Mouse (Mus musculus): ENCODE measurements at regions not wholly inside any gene's neighbourhood (a gene's known extent, or its start where the extent isn't known, plus 50 kb on each side); places are given as distances from the start of the nearest gene placed in this dataset.

DNA sequence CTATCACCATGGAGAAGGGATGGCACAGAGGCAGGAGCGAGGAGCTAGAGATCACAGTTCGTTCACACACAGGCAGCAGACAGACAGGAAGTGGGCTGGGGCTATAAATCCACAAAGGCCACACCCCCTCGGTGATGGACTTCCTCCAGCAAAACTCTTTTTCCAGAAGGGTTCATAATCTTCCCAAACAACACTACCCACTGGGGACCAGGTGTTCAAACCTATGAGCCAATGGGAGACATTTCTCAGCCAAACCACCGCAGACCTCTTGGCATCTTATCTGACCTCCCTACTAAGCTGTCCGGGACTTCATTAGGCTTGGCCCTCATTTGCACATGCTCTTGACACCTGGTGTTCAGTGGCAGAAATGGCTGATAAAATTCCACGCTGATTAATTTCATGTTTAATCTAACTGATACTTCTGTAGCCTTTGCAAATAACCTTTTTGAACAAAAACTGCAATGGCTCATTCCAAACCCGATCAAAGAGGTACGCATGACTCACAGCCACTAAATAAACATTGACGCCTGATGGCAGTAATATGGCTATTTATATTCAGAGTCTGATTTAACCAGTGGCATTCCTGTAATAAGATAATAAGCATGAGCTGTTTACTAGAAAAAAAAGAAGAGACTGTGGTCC, 131.0 kb upstream of the Egln3 start:
- WGBS, result 31% methylated on average over 9 of the region's 9 CpGs
- peak in 1 of 2 experiments; percentile 13 for DNase-seq
- no peaks in the 10 kb centered on the region for H3K79me2 ChIP-seq (replicated peaks; ENCODE audit: control insufficient read depth, insufficient read depth, low read length)
- no peak for TF ChIP-seq POLR2A (IDR thresholded peaks at IDR 0.05; ENCODE audit: insufficient read depth, low read depth, low read length)
- TF ChIP-seq EP300 (IDR thresholded peaks at IDR 0.05; ENCODE audit: insufficient read depth, low read depth, low read length), result no peak
- no peak for TF ChIP-seq CTCF (IDR thresholded peaks at IDR 0.05)
- H3K4me3 ChIP-seq, result no peak overlapping the region
- intact Hi-C loops (cut with DNase I), result no loop called here
- H3K27me3 ChIP-seq (ENCODE audit: control insufficient read depth, insufficient read depth, low read length), result no peaks in the 10 kb centered on the region
- no peaks in the 10 kb centered on the region for H3K36me3 ChIP-seq (ENCODE audit: control insufficient read depth, insufficient read depth, low read length)
- H3K4me1 ChIP-seq (ENCODE audit: control insufficient read depth, insufficient read depth, low read length), result no peaks in the 10 kb centered on the region; the same call in 1 of the 2 replicates
- no peak overlapping the region for H3K9ac ChIP-seq (ENCODE audit: low read depth, low read length)
- H3K27ac ChIP-seq, result no peak overlapping the region

DNA sequence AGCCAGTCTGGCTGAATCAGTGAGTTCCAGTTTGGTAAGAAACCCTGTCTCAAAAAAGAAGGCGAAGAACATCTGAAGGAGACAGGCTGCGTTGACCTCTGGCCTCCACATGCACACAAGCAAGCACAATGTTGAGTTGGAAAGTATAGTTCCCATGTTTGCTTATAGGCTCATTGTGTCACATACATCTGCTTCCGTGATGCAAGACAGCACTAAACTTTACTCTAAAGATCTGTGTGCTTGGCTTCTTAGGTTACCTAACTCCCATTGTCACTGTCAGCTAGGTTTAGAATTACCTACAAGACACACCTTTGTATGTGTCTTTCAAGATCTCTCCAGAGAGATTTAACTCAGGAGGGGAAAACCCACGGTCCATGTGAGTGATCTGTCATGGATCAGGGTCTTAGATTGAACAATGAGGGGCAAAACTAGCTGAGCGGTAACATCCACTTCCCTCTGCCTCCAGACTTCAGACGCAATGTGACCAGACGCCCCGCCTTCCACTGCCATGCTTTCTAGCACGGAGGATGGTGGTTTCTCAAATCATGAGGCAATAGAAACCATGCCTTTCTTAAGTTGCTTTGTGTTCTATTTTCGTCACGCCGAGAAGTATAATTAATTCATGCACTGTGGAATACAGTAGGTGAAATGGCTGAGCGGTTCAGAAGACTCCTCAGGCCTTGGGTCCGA, 130.1 kb upstream of the Egln3 start:
- 92% methylated on average over 14 of the region's 14 CpGs for WGBS
- no peak overlapping the region for H3K27ac ChIP-seq
- no peak for TF ChIP-seq POLR2A (IDR thresholded peaks at IDR 0.05; ENCODE audit: insufficient read depth, low read depth, low read length)
- TF ChIP-seq EP300 (IDR thresholded peaks at IDR 0.05; ENCODE audit: insufficient read depth, low read depth, low read length), result no peak
- TF ChIP-seq CTCF (IDR thresholded peaks at IDR 0.05), result no peak
- no peaks in the 10 kb centered on the region for H3K36me3 ChIP-seq (ENCODE audit: control insufficient read depth, insufficient read depth, low read length)
- H3K79me2 ChIP-seq (replicated peaks; ENCODE audit: control insufficient read depth, insufficient read depth, low read length), result no peaks in the 10 kb centered on the region
- H3K9ac ChIP-seq (ENCODE audit: low read depth, low read length), result no peak overlapping the region
- H3K27me3 ChIP-seq (ENCODE audit: control insufficient read depth, insufficient read depth, low read length), result no peaks in the 10 kb centered on the region
- no peaks in the 10 kb centered on the region; the same call in 1 of the 2 replicates for H3K4me1 ChIP-seq (ENCODE audit: control insufficient read depth, insufficient read depth, low read length)
- no peak overlapping the region for H3K4me3 ChIP-seq
- DNase-seq, result no peak
- intact Hi-C loops (cut with DNase I), result no loop called here

DNA sequence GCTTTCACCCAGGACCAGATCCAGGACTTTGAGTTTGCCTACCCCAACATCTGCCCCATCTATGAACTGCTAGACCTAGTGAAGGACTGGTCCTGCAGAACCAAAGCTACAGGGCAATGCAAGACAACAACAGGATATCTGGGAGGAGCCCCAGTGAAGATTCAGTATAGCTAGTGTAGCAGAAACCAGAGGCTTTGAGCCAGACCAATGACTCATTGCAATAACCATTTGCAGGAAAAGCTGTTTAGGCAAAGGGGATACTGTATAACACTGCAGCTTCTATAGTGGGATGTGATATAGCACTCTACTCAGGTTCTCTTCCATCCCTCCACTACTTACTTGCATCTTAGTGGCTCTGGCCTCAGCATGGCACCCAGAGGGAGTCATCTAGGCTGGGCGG, 123.8 kb upstream of the Egln3 start:
- H3K36me3 ChIP-seq (ENCODE audit: control insufficient read depth, insufficient read depth, low read length), result no peaks in the 10 kb centered on the region
- no peaks in the 10 kb centered on the region for H3K4me1 ChIP-seq (ENCODE audit: control insufficient read depth, insufficient read depth, low read length)
- no peaks in the 10 kb centered on the region for H3K79me2 ChIP-seq (replicated peaks; ENCODE audit: control insufficient read depth, insufficient read depth, low read length)
- TF ChIP-seq CTCF (IDR thresholded peaks at IDR 0.05), result no peak
- no peak for TF ChIP-seq EP300 (IDR thresholded peaks at IDR 0.05; ENCODE audit: insufficient read depth, low read depth, low read length)
- TF ChIP-seq POLR2A (IDR thresholded peaks at IDR 0.05; ENCODE audit: insufficient read depth, low read depth, low read length), result no peak
- WGBS, result 53% methylated on average over 1 of the region's 1 CpGs
- no peak overlapping the region for H3K9ac ChIP-seq (ENCODE audit: low read depth, low read length)
- H3K27me3 ChIP-seq (ENCODE audit: control insufficient read depth, insufficient read depth, low read length), result no peaks in the 10 kb centered on the region
- no peak for DNase-seq
- intact Hi-C loops (cut with DNase I), result no loop called here
- H3K4me3 ChIP-seq, result no peak overlapping the region
- no peak overlapping the region for H3K27ac ChIP-seq

DNA sequence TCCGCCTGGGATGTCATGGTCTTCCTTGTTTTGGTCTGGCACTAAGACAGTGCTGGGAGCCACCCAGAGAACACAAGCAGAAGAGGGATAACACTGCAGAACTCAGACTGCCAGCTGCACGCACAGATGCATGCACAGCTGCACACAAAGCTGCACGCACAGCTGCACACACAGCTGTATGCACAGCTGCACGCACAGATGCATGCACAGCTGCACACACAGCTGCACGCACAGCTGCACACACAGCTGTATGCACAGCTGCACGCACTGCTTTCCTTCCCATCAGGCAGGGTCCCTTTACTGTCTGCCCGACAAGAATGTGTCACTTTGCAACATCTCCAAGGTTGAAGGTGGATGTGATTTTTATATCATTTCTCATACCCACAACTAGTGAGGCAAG, 122.9 kb upstream of the Egln3 start:
- Histone ChIP-seq H3K9ac (ENCODE audit: low read depth, low read length) (no peak overlapping the region), H3K36me3 (ENCODE audit: control insufficient read depth, insufficient read depth, low read length) (no peaks in the 10 kb centered on the region), H3K27ac (no peak overlapping the region), H3K4me3 (no peak overlapping the region), H3K79me2 (replicated peaks; ENCODE audit: control insufficient read depth, insufficient read depth, low read length) (no peaks in the 10 kb centered on the region), H3K4me1 (ENCODE audit: control insufficient read depth, insufficient read depth, low read length) (no peaks in the 10 kb centered on the region), H3K27me3 (ENCODE audit: control insufficient read depth, insufficient read depth, low read length) (no peaks in the 10 kb centered on the region)
- TF ChIP-seq CTCF (IDR thresholded peaks at IDR 0.05) (no peak), EP300 (IDR thresholded peaks at IDR 0.05; ENCODE audit: insufficient read depth, low read depth, low read length) (no peak), POLR2A (IDR thresholded peaks at IDR 0.05; ENCODE audit: insufficient read depth, low read depth, low read length) (no peak)
- DNase-seq, result no peak
- WGBS, result 87% methylated on average over 7 of the region's 7 CpGs
- intact Hi-C loops (cut with DNase I), result no loop called here

DNA sequence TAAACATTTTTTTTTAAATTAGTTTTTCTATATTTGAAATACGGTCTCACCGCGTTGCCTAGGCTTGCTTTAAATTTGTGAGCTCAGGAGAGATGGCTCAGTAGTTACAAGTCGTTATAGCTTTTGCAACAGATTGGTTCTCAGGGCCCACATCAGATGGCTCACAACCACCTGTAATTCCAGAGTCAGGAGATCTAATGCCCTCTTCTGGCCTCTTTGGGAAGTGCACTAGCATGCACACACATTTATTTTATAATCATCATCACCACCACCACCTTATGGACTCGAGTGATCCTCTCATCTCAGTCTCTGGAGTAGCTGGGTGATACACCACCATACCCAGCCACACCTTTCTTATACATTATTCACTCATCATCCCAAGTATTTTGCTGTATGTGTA, 116.9 kb upstream of the Egln3 start:
- TF ChIP-seq EP300 (IDR thresholded peaks at IDR 0.05; ENCODE audit: insufficient read depth, low read depth, low read length) (no peak), POLR2A (IDR thresholded peaks at IDR 0.05; ENCODE audit: insufficient read depth, low read depth, low read length) (no peak), CTCF (IDR thresholded peaks at IDR 0.05) (0 out of 2 replicates have a peak, but pooled peaks have one; percentile 19)
- Histone ChIP-seq H3K36me3 (ENCODE audit: control insufficient read depth, insufficient read depth, low read length) (no peaks in the 10 kb centered on the region), H3K9ac (ENCODE audit: low read depth, low read length) (no peak overlapping the region), H3K4me3 (no peak overlapping the region), H3K4me1 (ENCODE audit: control insufficient read depth, insufficient read depth, low read length) (no peaks in the 10 kb centered on the region), H3K27me3 (ENCODE audit: control insufficient read depth, insufficient read depth, low read length) (no peaks in the 10 kb centered on the region), H3K79me2 (replicated peaks; ENCODE audit: control insufficient read depth, insufficient read depth, low read length) (no peaks in the 10 kb centered on the region), H3K27ac (no peak overlapping the region)
- DNase-seq, result no peak
- 98% methylated on average over 5 of the region's 5 CpGs for WGBS
- intact Hi-C loops (cut with DNase I), result no loop called here

DNA sequence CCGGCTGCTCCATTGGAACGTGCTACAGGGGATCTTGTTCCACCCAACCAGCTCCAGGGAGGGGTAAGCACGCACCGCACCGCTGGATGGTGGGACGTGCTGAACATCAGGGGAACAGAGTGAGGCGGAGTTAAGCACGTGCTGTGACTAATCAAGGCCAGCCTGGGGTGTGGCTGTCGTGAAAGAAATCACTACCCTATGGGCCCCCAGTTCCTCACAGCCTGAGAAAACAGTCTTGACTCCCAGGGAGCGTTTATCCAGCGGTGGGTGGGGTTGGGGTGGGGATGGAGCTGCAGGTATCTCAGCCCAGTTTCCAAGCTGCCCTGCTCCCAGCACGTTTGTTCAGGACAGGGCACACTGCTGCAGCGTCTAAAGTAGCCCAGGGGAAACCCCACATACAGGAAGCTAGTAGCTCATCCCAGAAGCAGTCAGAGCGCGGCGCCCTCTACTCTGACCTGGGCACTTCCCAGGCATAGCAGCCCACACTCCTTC, 113.4 kb upstream of the Egln3 start:
- H3K4me3 ChIP-seq, result no peak overlapping the region
- no peaks in the 10 kb centered on the region for H3K36me3 ChIP-seq (ENCODE audit: control insufficient read depth, insufficient read depth, low read length)
- no peaks in the 10 kb centered on the region for H3K27me3 ChIP-seq (ENCODE audit: control insufficient read depth, insufficient read depth, low read length)
- DNase-seq, result peak; percentile 15 to 23
- WGBS, result 11% methylated on average over 16 of the region's 16 CpGs
- intact Hi-C loops (cut with DNase I), result loop anchor here (10.0 kb wide), 1 partner anchor 88 kb away; no protein-coding TSS in a partner anchor
- H3K79me2 ChIP-seq (replicated peaks; ENCODE audit: control insufficient read depth, insufficient read depth, low read length), result no peaks in the 10 kb centered on the region
- TF ChIP-seq CTCF (IDR thresholded peaks at IDR 0.05), result no peak
- no peak overlapping the region for H3K27ac ChIP-seq
- no peak overlapping the region for H3K9ac ChIP-seq (ENCODE audit: low read depth, low read length)
- H3K4me1 ChIP-seq (ENCODE audit: control insufficient read depth, insufficient read depth, low read length), result peaks cover 3% of the 10 kb centered on the region
